Mouse (Mus musculus): Measurements from ENCODE around the gene Prune1. TPM values are rescaled to one million over a fixed set of nuclear protein-coding genes. Genes with fewer than 3 reads are reported as not detected.

Prune1 gene
- polyA plus RNA-seq, 2 experiments, result 21.8 to 31.5 TPM

- no peak overlapping the region for H3K4me2 ChIP-seq (replicated peaks; ENCODE audit: low read depth, low read length, severe bottlenecking)
- 83% methylated on average over 4 of the region's 4 CpGs for WGBS
- H3K27me3 ChIP-seq (ENCODE audit: control insufficient read depth, insufficient read depth, low read length), result no peaks in the 10 kb centered on the region
- TF ChIP-seq POLR2A (IDR thresholded peaks at IDR 0.05; ENCODE audit: borderline replicate concordance, extremely low read depth, insufficient read depth, insufficient read length), result no peak
- no peaks in the 10 kb centered on the region for H3K9me3 ChIP-seq (ENCODE audit: control insufficient read depth, low read length)
- peaks cover 84% of the 10 kb centered on the region for H3K36me3 ChIP-seq (ENCODE audit: control insufficient read depth, insufficient read depth, low read length)
- no peak overlapping the region for H3K27ac ChIP-seq (replicated peaks; ENCODE audit: low read depth, low read length)
- H3K9ac ChIP-seq (ENCODE audit: low read depth, low read length, severe bottlenecking), result no peak overlapping the region
- DNase-seq (ENCODE audit: low spot score) (no peak), ATAC-seq (ENCODE audit: low FRiP score, low read depth) (no peak)
- no peaks in the 10 kb centered on the region for H3K4me1 ChIP-seq (ENCODE audit: control insufficient read depth, insufficient read depth, low read length)
- no peak overlapping the region for H3K4me3 ChIP-seq (replicated peaks; ENCODE audit: low read length)
Observed at GRCm38 (mm10) chr3:95261975-95262374, 19.9 kb downstream of the Prune1 start.

- Histone ChIP-seq H3K4me2 (replicated peaks; ENCODE audit: low read depth, low read length, severe bottlenecking) (no peak overlapping the region), H3K9ac (ENCODE audit: low read depth, low read length, severe bottlenecking) (no peak overlapping the region), H3K9me3 (ENCODE audit: control insufficient read depth, low read length) (no peaks in the 10 kb centered on the region), H3K4me3 (replicated peaks; ENCODE audit: low read length) (no peak overlapping the region), H3K36me3 (ENCODE audit: control insufficient read depth, insufficient read depth, low read length) (peaks cover 87% of the 10 kb centered on the region), H3K27ac (replicated peaks; ENCODE audit: low read depth, low read length) (no peak overlapping the region), H3K27me3 (ENCODE audit: control insufficient read depth, insufficient read depth, low read length) (no peaks in the 10 kb centered on the region), H3K4me1 (ENCODE audit: control insufficient read depth, insufficient read depth, low read length) (no peaks in the 10 kb centered on the region)
- DNase-seq (ENCODE audit: low spot score) (no peak), ATAC-seq (ENCODE audit: low FRiP score, low read depth) (no peak)
- no peak for TF ChIP-seq POLR2A (IDR thresholded peaks at IDR 0.05; ENCODE audit: borderline replicate concordance, extremely low read depth, insufficient read depth, insufficient read length)
- 83% methylated on average over 5 of the region's 5 CpGs for WGBS
Observed at GRCm38 (mm10) chr3:95256931-95257330, 24.9 kb downstream of the Prune1 start.

GRCm38 (mm10) chr3:95250783-95251424 lies 31.0 kb downstream of the Prune1 start, which contains the start of gene Bnipl:
Gene Bnipl, minus strand, starts transcription at chr3:95251193.
- Histone ChIP-seq H3K27ac (replicated peaks; ENCODE audit: low read depth, low read length) (no peak within 1 kb of the TSS), H3K9ac (ENCODE audit: low read depth, low read length, severe bottlenecking) (no peak within 1 kb of the TSS), H3K4me3 (replicated peaks; ENCODE audit: low read length) (no peak within 1 kb of the TSS), H3K4me1 (ENCODE audit: control insufficient read depth, insufficient read depth, low read length) (no peaks in the 10 kb centered on the region), H3K9me3 (ENCODE audit: control insufficient read depth, low read length) (no peaks in the 10 kb centered on the region), H3K4me2 (replicated peaks; ENCODE audit: low read depth, low read length, severe bottlenecking) (0 out of 2 replicates have a peak within 1 kb of the TSS, but pooled peaks have one; percentile 3), H3K36me3 (ENCODE audit: control insufficient read depth, insufficient read depth, low read length) (peaks cover 35% of the 10 kb centered on the region), H3K27me3 (ENCODE audit: control insufficient read depth, insufficient read depth, low read length) (no peaks in the 10 kb centered on the region)
- ATAC-seq (ENCODE audit: low FRiP score, low read depth), result no peak
- no peak for TF ChIP-seq POLR2A (IDR thresholded peaks at IDR 0.05; ENCODE audit: borderline replicate concordance, extremely low read depth, insufficient read depth, insufficient read length)
- 49% methylated on average over 7 of the region's 7 CpGs for WGBS
- no peak for DNase-seq (ENCODE audit: low spot score)

DNA sequence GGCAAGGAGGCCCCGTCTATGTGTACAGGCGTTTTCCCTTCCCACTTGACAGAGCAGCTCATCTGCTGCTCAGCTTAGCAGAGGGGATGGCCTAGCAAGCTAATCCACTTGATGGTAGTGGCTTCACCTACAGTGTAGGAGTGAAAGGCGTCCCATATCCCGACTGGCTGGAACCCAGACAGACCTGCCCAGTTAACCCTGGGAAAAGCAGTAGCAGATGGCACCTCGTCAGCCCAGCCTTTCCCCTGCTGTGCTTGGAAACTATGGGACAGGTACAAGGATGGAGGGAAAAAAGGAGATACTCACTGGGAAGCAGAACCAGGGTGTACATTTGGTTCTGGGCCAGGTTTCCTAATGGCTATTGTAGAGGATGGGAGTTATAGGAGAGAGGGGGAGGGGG lies 31.5 kb downstream of the Prune1 start:
- H3K27ac ChIP-seq (replicated peaks; ENCODE audit: low read depth, low read length), result no peak overlapping the region
- DNase-seq (ENCODE audit: low spot score), result no peak
- H3K36me3 ChIP-seq (ENCODE audit: control insufficient read depth, insufficient read depth, low read length), result peaks cover 29% of the 10 kb centered on the region
- no peak for ATAC-seq (ENCODE audit: low FRiP score, low read depth)
- no peaks in the 10 kb centered on the region for H3K4me1 ChIP-seq (ENCODE audit: control insufficient read depth, insufficient read depth, low read length)
- H3K4me3 ChIP-seq (replicated peaks; ENCODE audit: low read length), result no peak overlapping the region
- H3K9me3 ChIP-seq (ENCODE audit: control insufficient read depth, low read length), result no peaks in the 10 kb centered on the region
- WGBS, result 69% methylated on average over 5 of the region's 5 CpGs
- 0 out of 2 replicates have a peak overlapping the region, but pooled peaks have one; percentile 3 for H3K4me2 ChIP-seq (replicated peaks; ENCODE audit: low read depth, low read length, severe bottlenecking)
- no peak overlapping the region for H3K9ac ChIP-seq (ENCODE audit: low read depth, low read length, severe bottlenecking)
- TF ChIP-seq POLR2A (IDR thresholded peaks at IDR 0.05; ENCODE audit: borderline replicate concordance, extremely low read depth, insufficient read depth, insufficient read length), result no peak
- no peaks in the 10 kb centered on the region for H3K27me3 ChIP-seq (ENCODE audit: control insufficient read depth, insufficient read depth, low read length)

GRCm38 (mm10) chr3:95247660-95248336 lies 34.1 kb downstream of the Prune1 start:
- DNase-seq (ENCODE audit: low spot score), result no peak
- no peak for TF ChIP-seq POLR2A (IDR thresholded peaks at IDR 0.05; ENCODE audit: borderline replicate concordance, extremely low read depth, insufficient read depth, insufficient read length)
- no peak overlapping the region for H3K4me3 ChIP-seq (replicated peaks; ENCODE audit: low read length)
- 0 out of 2 replicates have a peak, but pooled peaks cover 7% of the 10 kb centered on the region for H3K36me3 ChIP-seq (ENCODE audit: control insufficient read depth, insufficient read depth, low read length)
- no peak overlapping the region for H3K4me2 ChIP-seq (replicated peaks; ENCODE audit: low read depth, low read length, severe bottlenecking)
- H3K9ac ChIP-seq (ENCODE audit: low read depth, low read length, severe bottlenecking), result no peak overlapping the region
- H3K27ac ChIP-seq (replicated peaks; ENCODE audit: low read depth, low read length), result no peak overlapping the region
- ATAC-seq (ENCODE audit: low FRiP score, low read depth), result no peak
- H3K4me1 ChIP-seq (ENCODE audit: control insufficient read depth, insufficient read depth, low read length), result no peaks in the 10 kb centered on the region
- H3K27me3 ChIP-seq (ENCODE audit: control insufficient read depth, insufficient read depth, low read length), result no peaks in the 10 kb centered on the region
- 55% methylated on average over 1 of the region's 1 CpGs for WGBS
- H3K9me3 ChIP-seq (ENCODE audit: control insufficient read depth, low read length), result no peaks in the 10 kb centered on the region

Measured in limb, embryonic 14.5 days (tissue).